ENCODE assay signal across 22 mouse cellular contexts in the genomic region with DNA sequence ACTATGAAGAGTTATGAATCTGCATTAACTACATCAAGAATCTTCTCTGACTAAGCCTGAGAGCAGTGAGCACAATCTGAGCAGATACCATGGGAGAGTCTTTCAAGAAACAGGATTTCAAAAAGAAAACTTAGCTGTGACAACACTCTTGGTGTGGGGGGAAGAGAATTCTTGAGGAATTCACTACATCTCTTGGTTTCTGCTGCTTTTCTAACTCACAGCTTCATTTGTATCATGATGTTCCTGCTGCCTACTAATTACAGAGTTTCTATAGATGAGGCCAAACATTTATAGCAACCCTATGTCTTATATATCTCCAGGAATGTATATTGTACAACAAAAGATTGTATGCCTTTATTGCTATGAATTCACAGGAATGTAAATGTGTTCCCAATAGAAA.
"Had no signal": no experiment of that assay in that cellular context is flagged by ENCODE, and none has a peak within 500 bp of the region (broad histone marks: within the 10 kb centered on the region; RNA-seq: fewer than 3 reads in every experiment).

No protein-coding gene starts in this region.

- ATAC-seq: hindbrain, embryonic 16.5 days; hindbrain, postnatal 0 days; inflammation-experienced regulatory T-cells, adult 6 months; intestine, embryonic 15.5 days; intestine, embryonic 16.5 days; intestine, postnatal 0 days had no signal

- DNase-seq: heart, postnatal 10 days; heart, postnatal 14 days; heart, postnatal 36 days; heart, postnatal 4 days; kidney, adult 11 months; kidney, adult 18-20 months; kidney, adult 2 months; kidney, adult 8-10 months; kidney, adult 9 months; kidney, postnatal 10 days; kidney, postnatal 14 days; kidney, postnatal 25 days; kidney, postnatal 36 days; kidney, postnatal 4 days; layer of hippocampus, adult 9-11 months; layer of hippocampus, postnatal 36 days had no signal
